Comparison of ENCODE assay signal across 21 mouse cellular contexts in genomic region chr14:100900221-100900620, GRCm38 (mm10).
"Had no signal": no experiment of that assay in that cellular context is flagged by ENCODE, and none has a peak within 500 bp of the region (broad histone marks: within the 10 kb centered on the region; RNA-seq: fewer than 3 reads in every experiment).

No protein-coding gene starts in this region.

- ATAC-seq: liver, postnatal 0 days; lung, postnatal 0 days; midbrain, embryonic 13.5 days; midbrain, embryonic 16.5 days had no signal

- H3K4me3 ChIP-seq: limb, embryonic 12.5 days; limb, embryonic 15.5 days; midbrain, embryonic 10.5 days; midbrain, embryonic 13.5 days; myocyte; neural tube, embryonic 13.5 days had no signal

- H3K27ac ChIP-seq: limb, embryonic 12.5 days; limb, embryonic 15.5 days; liver, embryonic 14.5 days; macrophage; midbrain, embryonic 10.5 days; midbrain, embryonic 13.5 days; neural tube, embryonic 13.5 days; stomach, postnatal 0 days had no signal

- DNase-seq: kidney, adult 9 months; kidney, postnatal 14 days; kidney, postnatal 4 days; liver, postnatal 0 days; lung, embryonic 14.5 days; retina, postnatal 1 day; right cerebral cortex, postnatal 4 days; thymus, adult 2 months; thymus, postnatal 36 days had no signal

- H3K9me3 ChIP-seq: limb, embryonic 15.5 days; midbrain, embryonic 10.5 days; midbrain, embryonic 13.5 days had no signal

- H3K9ac ChIP-seq: limb, embryonic 12.5 days; limb, embryonic 15.5 days; liver, embryonic 14.5 days; liver, postnatal 0 days; lung, embryonic 14.5 days; midbrain, embryonic 13.5 days; neural tube, embryonic 13.5 days had no signal

- H3K4me1 ChIP-seq: midbrain, embryonic 10.5 days; midbrain, embryonic 13.5 days; neural tube, embryonic 13.5 days had no signal

- H3K36me3 ChIP-seq: limb, embryonic 12.5 days; limb, embryonic 15.5 days; midbrain, embryonic 10.5 days; midbrain, embryonic 13.5 days; neural tube, embryonic 13.5 days had no signal

- H3K4me2 ChIP-seq: limb, embryonic 12.5 days; limb, embryonic 15.5 days; liver, embryonic 11.5 days; lung, embryonic 14.5 days; midbrain, embryonic 13.5 days; neural tube, embryonic 13.5 days had no signal

- H3K27me3 ChIP-seq: limb, embryonic 12.5 days; limb, embryonic 15.5 days; midbrain, embryonic 13.5 days; neural tube, embryonic 13.5 days had no signal
